Mouse (Mus musculus) mouse trophoblast stem cell (cell line): ENCODE data around the gene Stk11.

Experiments
- in situ Hi-C, 2 experiments: fragments of 300-500 bp; cut with MseI, MboI; formaldehyde crosslinking; loops; 2 replicates in 1 of 2; 3 replicates in 1 of 2; pipeline ENCODE4 v1.15.1; 2025

The Stk11 gene

DNA sequence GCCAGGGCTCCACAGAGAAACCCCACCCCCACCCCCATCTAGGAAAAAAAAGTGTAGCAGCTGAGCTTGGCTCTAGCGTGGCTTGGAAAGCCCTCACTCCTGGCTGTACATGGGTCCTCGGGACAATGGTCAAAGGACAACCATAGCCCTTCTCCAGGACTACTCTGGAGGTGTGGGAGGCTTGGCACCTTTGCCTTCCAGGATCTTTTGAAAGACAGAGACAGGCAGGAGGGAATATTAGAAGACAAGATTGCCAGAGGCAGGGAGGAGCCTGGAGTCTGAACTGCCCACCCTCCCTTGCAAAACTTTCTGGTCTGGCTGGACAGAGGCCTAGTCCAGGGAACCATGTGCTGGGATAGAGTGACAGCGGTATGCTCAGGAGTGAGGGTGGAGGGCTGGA, 20.9 kb upstream of the Stk11 start:
- in situ Hi-C loops, result no loop called here

DNA sequence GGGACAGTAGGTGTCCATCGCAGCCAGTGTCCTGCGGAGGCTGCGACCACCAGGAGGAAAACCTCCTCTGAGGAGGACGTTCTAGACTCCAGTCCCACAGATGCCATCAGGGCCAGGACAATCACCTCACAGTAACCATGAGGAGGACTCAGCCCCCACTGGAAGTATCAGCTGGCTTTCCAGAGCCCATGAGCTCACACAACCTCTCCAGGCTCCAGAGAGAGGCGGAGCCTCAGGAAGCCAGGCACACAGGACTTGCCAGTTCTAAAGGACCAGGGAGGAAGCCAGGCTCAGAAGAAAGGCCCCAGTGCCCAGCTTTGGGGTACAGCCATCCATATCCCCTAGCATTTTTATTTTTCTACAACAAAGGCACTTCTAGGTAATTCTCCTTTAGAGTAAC, 20.1 kb upstream of the Stk11 start:
- in situ Hi-C loops, result no loop called here

DNA sequence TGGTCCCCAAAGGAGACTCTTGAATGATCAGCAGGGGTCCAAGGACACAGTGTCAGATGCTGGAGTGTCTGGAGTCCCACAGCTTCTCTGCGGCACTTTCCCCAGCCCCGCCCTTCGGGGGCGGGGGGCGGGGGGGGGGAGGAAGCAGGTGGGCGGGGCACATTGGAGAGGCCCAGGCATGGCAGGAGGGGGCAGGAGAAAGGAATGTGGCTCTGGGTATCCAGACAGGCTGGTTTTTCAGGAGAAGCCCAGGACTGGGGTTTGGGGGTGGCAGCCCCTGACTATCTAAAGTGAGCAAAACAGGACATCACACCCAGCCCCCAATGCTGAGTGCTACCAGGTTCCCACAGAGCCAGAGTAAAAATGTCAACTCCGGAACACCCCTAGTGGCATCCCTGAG, 18.3 kb upstream of the Stk11 start:
- in situ Hi-C loops, result no loop called here

GRCm38 (mm10) chr10:80098630-80099029, 17.0 kb upstream of the Stk11 start:
- in situ Hi-C loops, result no loop called here

DNA sequence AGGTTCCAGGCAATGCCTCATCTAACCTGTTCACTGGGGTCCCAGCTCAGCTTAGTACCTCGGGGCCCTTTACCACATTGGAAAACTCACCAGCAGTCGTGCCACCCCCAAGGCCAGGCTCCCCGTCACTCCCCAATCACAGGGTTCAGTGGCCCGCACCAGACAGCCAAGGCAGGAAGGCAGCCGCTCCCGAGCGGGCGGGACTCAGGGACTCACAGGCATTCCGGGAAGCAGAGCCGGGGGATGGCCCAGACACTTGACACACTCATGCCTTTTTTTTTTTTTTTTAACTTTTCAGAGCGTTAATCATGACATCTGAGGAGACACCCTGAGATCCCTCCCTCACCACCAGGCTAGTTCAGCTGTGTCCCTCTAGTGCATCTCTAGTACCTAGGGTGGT, 14.6 kb upstream of the Stk11 start:
- in situ Hi-C loops, result no loop called here

DNA sequence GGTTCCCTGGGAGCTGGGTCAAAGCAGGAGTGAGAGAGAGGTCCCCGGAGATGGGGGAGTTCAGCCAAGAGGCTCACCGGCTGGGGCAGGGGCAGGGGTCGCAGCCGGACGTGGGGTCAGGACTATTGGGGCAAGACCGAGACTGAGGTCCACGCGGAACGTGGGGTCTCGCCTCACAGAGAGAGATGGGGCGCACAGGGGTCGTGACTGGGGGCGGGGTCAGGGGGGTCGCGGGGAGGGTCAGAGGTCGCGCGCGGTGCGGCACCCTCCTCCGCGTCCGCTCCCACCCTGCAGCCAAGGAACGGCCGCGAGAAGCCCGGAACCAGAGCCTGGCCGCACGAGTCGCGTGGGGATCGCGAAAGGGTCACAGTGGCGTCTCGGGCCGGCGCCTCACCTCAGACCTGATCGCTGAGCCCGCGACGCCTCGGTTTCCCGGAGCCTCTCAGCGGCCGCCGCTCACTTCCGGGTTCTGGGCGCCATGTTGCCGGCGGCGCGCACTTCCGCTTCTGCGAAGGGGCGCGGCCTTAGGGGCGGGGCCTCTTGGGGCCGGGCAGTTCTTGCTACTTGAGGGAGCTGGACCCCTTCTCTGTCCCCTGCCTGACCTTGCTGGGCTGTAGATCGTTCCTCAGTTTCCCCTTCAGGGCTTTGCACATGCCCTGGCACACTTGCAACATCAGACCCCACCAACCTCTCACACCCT, 13.2 kb upstream of the Stk11 start:
- in situ Hi-C loops, result no loop called here

DNA sequence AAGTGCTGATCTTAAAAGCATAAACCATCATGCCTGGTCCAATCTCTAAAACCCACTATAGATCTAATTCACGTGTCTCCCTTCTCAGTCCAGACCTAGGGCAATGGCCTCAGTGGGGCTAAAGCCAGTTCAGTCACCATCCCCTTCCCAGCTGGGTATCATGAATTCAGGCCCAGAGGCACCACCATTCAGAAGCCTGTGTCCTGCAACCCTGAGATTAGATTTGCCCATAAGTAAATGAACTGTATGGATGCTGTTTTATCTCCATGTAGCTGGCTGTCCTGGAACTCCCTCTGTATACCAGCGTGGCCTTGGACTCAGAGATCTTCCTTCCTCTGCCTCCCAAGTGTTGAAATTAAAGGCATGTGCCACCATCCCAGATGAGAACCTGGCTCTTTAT, 12.6 kb upstream of the Stk11 start:
- in situ Hi-C loops, result no loop called here

DNA sequence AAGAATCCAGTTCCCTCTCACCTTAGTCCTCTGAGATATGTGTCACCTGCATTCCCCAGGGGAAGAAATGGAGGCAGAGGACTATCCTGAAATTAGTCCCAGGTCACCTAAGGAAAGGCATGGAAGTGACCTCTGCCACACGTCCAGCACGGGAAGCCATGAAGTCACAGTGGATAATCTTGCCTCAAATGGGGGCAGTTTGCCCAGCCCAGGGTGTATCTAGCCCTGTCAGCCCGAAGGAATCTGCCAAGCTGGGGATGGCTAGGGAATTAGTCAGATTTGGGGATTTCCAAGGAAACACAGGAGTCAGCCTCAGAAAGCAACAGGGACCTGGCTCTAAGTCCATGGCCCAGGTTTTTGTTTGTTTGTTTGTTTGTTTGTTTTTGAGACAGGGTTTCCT, 11.4 kb upstream of the Stk11 start:
- in situ Hi-C loops, result no loop called here

- in situ Hi-C loops, result no loop called here
Observed at GRCm38 (mm10) chr10:80105460-80105859, 10.1 kb upstream of the Stk11 start, which contains the start of gene Sbno2. Gene Sbno2, minus strand, starts transcription at chr10:80105571.

DNA sequence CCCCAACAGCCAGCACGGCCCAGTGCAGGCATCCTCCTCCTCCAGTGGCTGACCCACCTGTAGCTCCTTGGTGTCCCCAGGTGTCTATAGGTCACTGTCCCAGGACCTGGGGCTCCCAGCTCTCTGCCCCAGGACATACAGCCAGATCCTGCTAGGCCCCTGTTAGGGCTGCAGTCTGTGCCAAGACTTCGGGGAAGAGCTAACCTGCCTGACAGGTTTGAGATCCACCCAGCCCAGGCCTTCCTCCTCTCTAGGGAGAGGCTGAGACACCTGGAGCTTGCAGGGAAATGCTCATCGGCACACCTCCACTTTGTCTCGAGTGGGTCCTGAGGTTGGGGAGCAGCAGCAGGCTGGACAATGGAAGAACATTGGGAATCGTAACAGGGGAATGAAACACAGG, 9.7 kb upstream of the Stk11 start:
- in situ Hi-C loops, result no loop called here

DNA sequence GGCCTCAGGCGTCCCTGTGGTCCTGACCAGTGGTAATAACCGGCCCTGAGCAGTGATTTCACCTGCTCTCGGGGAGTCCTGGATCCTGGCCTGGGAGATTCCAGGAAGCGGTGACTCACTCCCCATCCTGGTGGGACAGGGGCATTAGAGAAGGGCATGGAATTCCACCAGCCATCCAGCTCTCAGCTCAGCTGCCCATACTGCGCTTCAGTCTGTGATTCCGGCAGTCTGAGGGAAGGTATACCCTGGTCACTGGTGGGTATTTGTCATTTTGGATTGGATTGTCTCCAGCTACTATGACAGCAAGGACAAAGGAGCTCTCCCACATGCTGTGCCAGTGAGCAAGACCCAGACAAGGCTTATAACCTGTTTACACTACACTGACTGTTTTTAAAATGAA, 7.9 kb upstream of the Stk11 start:
- in situ Hi-C loops, result no loop called here

- in situ Hi-C loops, result no loop called here
Observed at GRCm38 (mm10) chr10:80114341-80115284, 990 bp upstream of the Stk11 start.

DNA sequence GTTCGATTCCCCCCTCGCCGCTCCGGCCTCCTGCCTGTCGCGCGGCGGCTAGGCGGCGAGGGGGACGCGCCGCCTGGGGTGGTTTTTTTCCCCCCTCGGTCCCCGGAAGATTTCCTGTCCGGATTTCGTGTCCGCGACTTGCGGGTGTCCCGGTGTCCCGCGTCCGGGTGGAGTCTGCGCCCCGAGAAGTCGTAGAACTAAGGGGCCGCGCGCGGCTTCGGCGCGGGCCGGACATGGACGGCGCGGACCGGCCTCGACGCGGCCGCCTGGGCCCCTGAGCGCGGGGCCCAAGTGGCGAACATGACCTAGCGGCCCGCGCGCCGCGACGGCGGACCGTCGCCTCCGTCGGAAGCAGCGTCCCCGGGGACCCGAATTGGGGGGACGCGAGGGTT, 337 bp downstream of the Stk11 start:
- in situ Hi-C loops, result no loop called here

DNA sequence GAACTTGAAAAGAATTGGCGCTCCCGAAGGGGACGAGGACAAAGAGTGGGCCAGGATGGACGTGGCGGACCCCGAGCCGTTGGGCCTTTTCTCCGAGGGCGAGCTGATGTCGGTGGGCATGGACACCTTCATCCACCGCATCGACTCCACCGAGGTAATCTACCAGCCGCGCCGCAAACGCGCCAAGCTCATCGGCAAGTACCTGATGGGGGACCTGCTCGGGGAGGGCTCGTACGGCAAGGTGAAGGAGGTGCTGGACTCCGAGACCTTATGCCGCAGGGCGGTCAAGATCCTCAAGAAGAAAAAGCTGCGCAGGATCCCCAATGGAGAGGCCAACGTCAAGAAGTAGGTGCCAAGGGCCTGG, 942 bp downstream of the Stk11 start:
- in situ Hi-C loops, result no loop called here

- in situ Hi-C loops, result no loop called here
Observed at GRCm38 (mm10) chr10:80116927-80117691, 1.5 kb downstream of the Stk11 start.

DNA sequence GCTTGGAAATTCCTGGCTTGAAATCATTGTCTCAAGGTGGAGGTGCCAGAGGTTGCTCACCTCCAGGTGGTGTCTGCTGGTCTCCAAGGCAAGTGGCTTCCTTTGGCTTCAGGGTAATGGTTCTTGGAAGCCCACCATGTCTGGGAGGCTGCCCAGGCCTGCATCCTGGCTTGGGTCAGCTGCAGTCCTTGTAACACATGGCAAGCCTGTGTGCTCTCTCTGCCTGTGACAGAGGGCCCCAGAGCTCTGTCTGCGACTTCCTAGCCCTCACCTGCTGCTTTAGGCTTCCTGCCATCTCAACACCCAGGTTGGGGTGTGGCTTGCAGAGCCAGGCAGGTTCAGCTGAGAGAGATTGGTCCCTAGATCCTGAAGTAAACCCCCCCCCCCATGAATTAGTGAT, 2.1 kb downstream of the Stk11 start:
- in situ Hi-C loops, result no loop called here

GRCm38 (mm10) chr10:80118552-80118951, 2.9 kb downstream of the Stk11 start:
- in situ Hi-C loops, result no loop called here

- in situ Hi-C loops, result no loop called here
Observed at GRCm38 (mm10) chr10:80120146-80120545, 4.5 kb downstream of the Stk11 start.

GRCm38 (mm10) chr10:80121639-80122038, 6.0 kb downstream of the Stk11 start:
- in situ Hi-C loops, result no loop called here

DNA sequence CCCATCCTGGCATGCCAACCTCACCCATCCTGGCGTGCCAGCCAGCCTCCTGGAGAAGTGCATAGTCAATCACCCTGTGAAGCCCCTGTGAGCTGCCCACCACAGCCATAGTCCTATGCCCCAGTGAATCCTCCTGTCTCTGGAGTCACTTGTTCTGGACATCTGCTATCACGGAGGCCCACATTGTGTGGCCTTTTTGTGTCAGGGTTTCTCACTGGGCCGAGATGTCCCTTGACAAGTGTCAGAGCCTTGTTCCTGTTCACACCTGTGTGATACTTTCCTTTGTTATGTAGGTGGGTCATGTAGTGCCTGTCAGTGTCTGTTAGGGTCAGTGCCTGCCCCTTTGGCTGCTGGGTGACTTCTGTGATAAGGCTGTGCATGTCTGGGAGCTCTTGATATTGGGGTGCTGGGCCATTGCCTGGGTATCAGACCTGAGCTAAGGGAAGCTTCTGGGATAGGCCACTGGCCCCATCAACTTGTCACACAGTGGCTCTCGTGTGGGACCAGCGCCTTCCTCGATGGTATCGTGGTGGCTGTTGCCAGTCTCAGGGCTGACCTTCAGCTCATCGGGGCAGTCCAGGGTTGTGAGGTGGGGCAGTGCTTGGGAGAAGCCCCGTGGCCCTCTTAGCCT, 8.4 kb downstream of the Stk11 start:
- in situ Hi-C loops, result no loop called here

- in situ Hi-C loops, result no loop called here
Observed at GRCm38 (mm10) chr10:80127920-80128319, 12.3 kb downstream of the Stk11 start.

DNA sequence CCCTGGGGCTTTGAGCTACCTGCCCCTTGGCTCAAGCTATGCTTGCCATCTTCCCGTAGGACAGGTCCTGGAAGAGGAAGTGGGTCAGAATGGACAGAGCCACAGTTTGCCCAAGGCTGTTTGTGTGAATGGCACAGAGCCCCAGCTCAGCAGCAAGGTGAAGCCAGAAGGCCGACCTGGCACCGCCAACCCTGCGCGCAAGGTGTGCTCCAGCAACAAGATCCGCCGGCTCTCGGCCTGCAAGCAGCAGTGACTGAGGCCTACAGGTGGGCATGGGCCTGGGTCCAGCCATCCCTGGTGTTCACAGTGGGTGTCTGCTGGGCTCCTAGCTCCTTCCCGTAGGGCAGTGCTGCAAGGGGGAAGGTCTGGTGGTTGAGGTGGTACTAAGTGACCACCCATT, 14.2 kb downstream of the Stk11 start:
- in situ Hi-C loops, result no loop called here
